Mouse (Mus musculus): ENCODE results near the gene 1700066M21Rik. TPM values are rescaled to one million over a fixed set of nuclear protein-coding genes. Genes with fewer than 3 reads are reported as not detected.

1700066M21Rik gene
- polyA plus RNA-seq, 1 experiment from 2014 or later = 9.5 TPM

DNA sequence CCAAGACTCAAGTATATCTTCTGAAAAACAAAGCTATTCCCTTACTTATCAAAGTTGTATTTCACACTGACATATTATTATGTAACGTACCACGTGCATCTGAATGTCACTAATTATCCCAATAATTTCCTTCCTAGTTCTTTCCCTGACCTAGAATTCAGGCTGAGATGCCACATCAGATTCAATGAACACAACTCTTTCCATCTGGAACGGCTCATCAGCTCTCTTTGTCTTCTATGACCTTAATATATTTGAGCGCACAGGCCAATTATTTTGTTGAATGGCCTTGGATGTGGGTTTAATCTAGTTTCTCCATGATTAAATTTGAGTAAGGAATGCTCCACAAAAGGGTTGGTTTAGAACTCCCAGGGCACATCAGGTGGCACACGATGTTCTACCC lies 24.7 kb downstream of the 1700066M21Rik start:
- Histone ChIP-seq H3K27ac (ENCODE audit: low read depth, low read length) (no peak overlapping the region), H3K9me3 (replicated peaks; ENCODE audit: control insufficient read depth, low read length) (no peaks in the 10 kb centered on the region), H3K4me3 (ENCODE audit: low read depth, low read length) (no peak overlapping the region), H3K9ac (ENCODE audit: low read depth, low read length) (no peak overlapping the region), H3K4me1 (ENCODE audit: control insufficient read depth, insufficient read depth, low read length) (peaks cover 4% of the 10 kb centered on the region; the same call in 1 of the 2 replicates), H3K27me3 (ENCODE audit: control insufficient read depth, insufficient read depth, low read length) (no peaks in the 10 kb centered on the region), H3K4me2 (no peak overlapping the region), H3K36me3 (ENCODE audit: control insufficient read depth, insufficient read depth, low read length) (0 out of 2 replicates have a peak, but pooled peaks cover 2% of the 10 kb centered on the region)
- ATAC-seq (replicated peaks; ENCODE audit: insufficient number of reproducible peaks, low FRiP score, low TSS enrichment) = no peak
- WGBS (ENCODE audit: insufficient replicate concordance) = 90% methylated on average over 5 of the region's 5 CpGs

DNA sequence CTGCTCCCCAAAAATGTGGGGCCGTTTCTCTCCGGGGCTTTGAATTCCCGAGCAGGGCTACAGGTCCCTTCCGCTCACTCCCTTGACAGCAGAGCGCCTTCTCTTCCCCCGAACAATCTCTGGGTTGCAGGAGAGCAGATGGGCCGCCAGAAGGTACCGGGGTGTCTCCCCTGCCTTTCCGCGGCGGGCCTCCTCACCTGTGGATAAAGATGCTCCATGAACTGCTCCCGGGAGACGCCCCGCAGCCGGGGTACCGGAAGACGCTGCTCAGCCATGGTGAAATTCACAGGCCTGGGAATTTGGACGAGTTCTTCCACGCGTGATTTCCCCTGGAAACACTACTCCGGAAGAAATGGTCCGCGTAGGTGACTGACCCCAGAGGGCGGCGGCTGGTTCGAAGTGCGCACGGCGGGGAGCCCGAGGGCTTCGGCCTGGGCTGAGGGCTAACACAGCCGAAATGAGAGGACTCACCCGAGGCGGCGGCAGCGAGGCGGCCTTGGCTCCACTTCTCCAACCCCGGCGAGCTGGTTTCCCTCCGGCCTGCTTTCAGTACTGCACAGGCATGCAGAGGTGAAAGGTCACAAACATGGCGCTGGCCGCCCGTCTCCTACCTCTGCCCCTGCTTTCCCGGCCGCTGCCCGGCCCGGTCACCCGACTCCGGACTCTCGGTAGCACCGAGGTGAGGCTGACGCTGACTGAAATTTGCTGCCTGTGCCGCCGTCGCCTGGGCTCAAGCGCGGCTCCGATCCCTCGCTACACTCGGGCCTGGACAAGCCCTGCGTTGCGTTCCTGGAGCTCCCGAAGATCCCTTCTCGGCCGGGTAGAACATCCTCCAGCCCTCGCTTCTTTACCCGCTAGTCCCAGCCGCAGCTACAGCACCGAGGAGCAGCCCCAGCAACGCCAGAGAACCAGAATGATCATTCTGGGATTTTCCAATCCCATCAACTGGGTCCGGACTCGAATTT lies 29.0 kb downstream of the 1700066M21Rik start, which contains the start of the genes Maip1 and Tyw5:
TSS of gene Maip1 (plus strand) at position 142 of the 965 bp plus-strand sequence.
TSS of gene Tyw5 (minus strand) at position 915 of the 965 bp plus-strand sequence.
- peak within 1 kb of the TSS; percentile 97 for H3K27ac ChIP-seq (ENCODE audit: low read depth, low read length)
- peaks cover 14% of the 10 kb centered on the region for H3K4me1 ChIP-seq (ENCODE audit: control insufficient read depth, insufficient read depth, low read length)
- 1% methylated on average over 72 of the region's 72 CpGs for WGBS (ENCODE audit: insufficient replicate concordance)
- H3K4me2 ChIP-seq = peak within 1 kb of the TSS; percentile 82
- H3K4me3 ChIP-seq (ENCODE audit: low read depth, low read length) = peak within 1 kb of the TSS; percentile 80
- H3K36me3 ChIP-seq (ENCODE audit: control insufficient read depth, insufficient read depth, low read length) = no peaks in the 10 kb centered on the region
- no peaks in the 10 kb centered on the region for H3K9me3 ChIP-seq (replicated peaks; ENCODE audit: control insufficient read depth, low read length)
- H3K9ac ChIP-seq (ENCODE audit: low read depth, low read length) = peak within 1 kb of the TSS; percentile 98
- no peaks in the 10 kb centered on the region for H3K27me3 ChIP-seq (ENCODE audit: control insufficient read depth, insufficient read depth, low read length)
- peak; percentile 88 for ATAC-seq (replicated peaks; ENCODE audit: insufficient number of reproducible peaks, low FRiP score, low TSS enrichment)

- WGBS (ENCODE audit: insufficient replicate concordance) = 77% methylated on average over 2 of the region's 2 CpGs
- Histone ChIP-seq H3K4me3 (ENCODE audit: low read depth, low read length) (no peak overlapping the region), H3K4me2 (no peak overlapping the region), H3K9ac (ENCODE audit: low read depth, low read length) (no peak overlapping the region), H3K4me1 (ENCODE audit: control insufficient read depth, insufficient read depth, low read length) (peaks cover 14% of the 10 kb centered on the region), H3K27ac (ENCODE audit: low read depth, low read length) (no peak overlapping the region), H3K36me3 (ENCODE audit: control insufficient read depth, insufficient read depth, low read length) (peaks cover 9% of the 10 kb centered on the region; the same call in 1 of the 2 replicates), H3K27me3 (ENCODE audit: control insufficient read depth, insufficient read depth, low read length) (no peaks in the 10 kb centered on the region), H3K9me3 (replicated peaks; ENCODE audit: control insufficient read depth, low read length) (no peaks in the 10 kb centered on the region)
- ATAC-seq (replicated peaks; ENCODE audit: insufficient number of reproducible peaks, low FRiP score, low TSS enrichment) = no peak
Measured at GRCm38 (mm10) chr1:57408994-57409393, 31.6 kb downstream of the 1700066M21Rik start.

DNA sequence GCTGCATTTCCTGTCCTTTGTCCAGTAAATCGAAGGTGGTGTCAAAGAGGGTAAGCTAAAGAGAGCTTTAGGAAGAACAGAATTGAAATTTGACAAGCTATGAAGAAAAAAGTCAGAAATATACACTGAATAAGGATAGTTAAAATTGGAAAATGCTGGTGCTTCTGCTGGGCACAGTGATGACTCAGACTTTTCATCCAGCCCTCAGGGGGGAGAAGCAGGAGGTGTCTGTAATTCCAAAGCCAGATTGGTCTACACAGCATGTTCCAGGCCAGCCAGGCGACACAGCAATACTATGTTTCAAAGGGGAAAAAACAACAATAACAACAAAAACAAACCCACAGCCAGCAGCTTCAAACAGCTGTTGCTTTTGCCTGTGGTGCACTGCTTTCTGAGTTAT lies 36.0 kb downstream of the 1700066M21Rik start:
- no peak for ATAC-seq (replicated peaks; ENCODE audit: insufficient number of reproducible peaks, low FRiP score, low TSS enrichment)
- WGBS (ENCODE audit: insufficient replicate concordance) = 92% methylated on average over 2 of the region's 2 CpGs
- Histone ChIP-seq H3K4me3 (ENCODE audit: low read depth, low read length) (no peak overlapping the region), H3K9ac (ENCODE audit: low read depth, low read length) (no peak overlapping the region), H3K27me3 (ENCODE audit: control insufficient read depth, insufficient read depth, low read length) (no peaks in the 10 kb centered on the region), H3K36me3 (ENCODE audit: control insufficient read depth, insufficient read depth, low read length) (peaks cover 21% of the 10 kb centered on the region), H3K9me3 (replicated peaks; ENCODE audit: control insufficient read depth, low read length) (no peaks in the 10 kb centered on the region), H3K27ac (ENCODE audit: low read depth, low read length) (no peak overlapping the region), H3K4me1 (ENCODE audit: control insufficient read depth, insufficient read depth, low read length) (peaks cover under 1% of the 10 kb centered on the region), H3K4me2 (no peak overlapping the region)

DNA sequence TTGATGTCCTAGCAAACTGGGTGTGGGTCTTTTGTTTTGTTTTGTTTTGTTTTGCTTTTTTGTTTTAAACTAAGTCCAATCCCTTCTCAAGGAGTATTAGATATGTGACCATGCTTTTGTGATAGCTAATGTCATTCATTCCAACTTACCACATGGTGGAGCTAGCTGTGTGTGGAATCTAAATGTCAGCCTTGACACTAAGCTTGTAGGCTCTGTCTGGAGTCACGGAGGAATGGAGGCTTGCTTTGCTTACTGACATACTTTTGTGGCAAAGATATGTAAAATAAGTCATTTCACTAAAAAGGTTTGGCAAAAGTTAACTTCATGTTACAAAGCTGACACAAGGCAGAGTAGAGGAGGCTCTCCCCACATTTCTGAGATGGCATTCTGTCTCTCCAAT lies 46.3 kb downstream of the 1700066M21Rik start:
- no peak overlapping the region for H3K4me2 ChIP-seq
- no peaks in the 10 kb centered on the region for H3K9me3 ChIP-seq (replicated peaks; ENCODE audit: control insufficient read depth, low read length)
- 6% methylated on average over 1 of the region's 1 CpGs for WGBS (ENCODE audit: insufficient replicate concordance)
- no peak overlapping the region for H3K9ac ChIP-seq (ENCODE audit: low read depth, low read length)
- ATAC-seq (replicated peaks; ENCODE audit: insufficient number of reproducible peaks, low FRiP score, low TSS enrichment) = no peak
- no peaks in the 10 kb centered on the region for H3K27me3 ChIP-seq (ENCODE audit: control insufficient read depth, insufficient read depth, low read length)
- H3K36me3 ChIP-seq (ENCODE audit: control insufficient read depth, insufficient read depth, low read length) = no peaks in the 10 kb centered on the region
- H3K4me3 ChIP-seq (ENCODE audit: low read depth, low read length) = no peak overlapping the region
- H3K27ac ChIP-seq (ENCODE audit: low read depth, low read length) = no peak overlapping the region
- H3K4me1 ChIP-seq (ENCODE audit: control insufficient read depth, insufficient read depth, low read length) = no peaks in the 10 kb centered on the region

DNA sequence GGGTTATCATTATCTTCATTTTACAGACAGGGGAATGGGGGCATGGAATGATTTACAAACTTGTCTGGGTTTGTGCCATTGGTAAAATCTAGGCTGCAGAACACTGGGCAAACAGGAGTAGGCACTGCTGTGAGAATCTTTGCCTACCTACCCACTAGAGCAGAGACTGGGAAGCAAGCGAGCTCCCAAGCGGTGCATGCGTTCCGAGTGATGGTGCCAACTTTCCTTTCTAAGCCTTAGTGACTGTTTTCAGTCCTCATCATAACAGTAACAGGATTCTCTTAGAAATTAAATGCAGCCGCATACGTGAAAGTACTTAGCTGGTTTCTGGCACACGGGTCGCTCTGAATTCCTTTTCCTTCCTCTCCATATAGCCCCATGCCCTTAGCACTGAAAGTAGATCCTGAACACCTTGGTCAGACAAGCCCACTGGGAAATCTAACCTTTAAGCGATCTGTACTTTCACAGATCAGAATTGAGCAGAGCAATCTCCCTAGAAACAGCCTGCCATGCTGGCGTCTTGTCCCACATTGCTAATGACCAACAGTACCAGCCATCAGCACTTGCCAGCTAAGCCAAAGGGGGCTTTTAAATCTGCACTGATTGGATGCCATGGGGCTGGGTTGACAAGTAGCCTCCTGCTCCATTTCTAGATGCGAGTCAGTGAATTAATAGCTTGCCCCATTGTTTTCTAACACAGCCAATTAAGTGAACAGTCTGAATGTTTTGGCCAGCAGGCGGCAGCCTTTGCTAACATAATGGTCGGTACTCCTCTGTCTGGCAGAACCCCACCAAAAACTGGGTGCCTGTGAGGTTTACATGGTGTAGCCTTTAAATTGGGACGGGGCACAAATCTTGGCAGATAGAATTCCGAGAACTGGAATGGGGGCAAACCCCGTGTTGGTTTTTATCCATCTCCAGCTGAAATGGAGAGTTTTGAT lies 51.2 kb downstream of the 1700066M21Rik start:
- H3K4me3 ChIP-seq (ENCODE audit: low read depth, low read length) = no peak overlapping the region
- H3K36me3 ChIP-seq (ENCODE audit: control insufficient read depth, insufficient read depth, low read length) = no peaks in the 10 kb centered on the region
- H3K4me2 ChIP-seq = peak overlapping the region; percentile 1; the same call in 1 of the 2 replicates
- no peak overlapping the region for H3K27ac ChIP-seq (ENCODE audit: low read depth, low read length)
- ATAC-seq (replicated peaks; ENCODE audit: insufficient number of reproducible peaks, low FRiP score, low TSS enrichment) = no peak
- H3K9ac ChIP-seq (ENCODE audit: low read depth, low read length) = no peak overlapping the region
- no peaks in the 10 kb centered on the region for H3K4me1 ChIP-seq (ENCODE audit: control insufficient read depth, insufficient read depth, low read length)
- H3K27me3 ChIP-seq (ENCODE audit: control insufficient read depth, insufficient read depth, low read length) = no peaks in the 10 kb centered on the region
- WGBS (ENCODE audit: insufficient replicate concordance) = 54% methylated on average over 16 of the region's 16 CpGs
- H3K9me3 ChIP-seq (replicated peaks; ENCODE audit: control insufficient read depth, low read length) = no peaks in the 10 kb centered on the region

DNA sequence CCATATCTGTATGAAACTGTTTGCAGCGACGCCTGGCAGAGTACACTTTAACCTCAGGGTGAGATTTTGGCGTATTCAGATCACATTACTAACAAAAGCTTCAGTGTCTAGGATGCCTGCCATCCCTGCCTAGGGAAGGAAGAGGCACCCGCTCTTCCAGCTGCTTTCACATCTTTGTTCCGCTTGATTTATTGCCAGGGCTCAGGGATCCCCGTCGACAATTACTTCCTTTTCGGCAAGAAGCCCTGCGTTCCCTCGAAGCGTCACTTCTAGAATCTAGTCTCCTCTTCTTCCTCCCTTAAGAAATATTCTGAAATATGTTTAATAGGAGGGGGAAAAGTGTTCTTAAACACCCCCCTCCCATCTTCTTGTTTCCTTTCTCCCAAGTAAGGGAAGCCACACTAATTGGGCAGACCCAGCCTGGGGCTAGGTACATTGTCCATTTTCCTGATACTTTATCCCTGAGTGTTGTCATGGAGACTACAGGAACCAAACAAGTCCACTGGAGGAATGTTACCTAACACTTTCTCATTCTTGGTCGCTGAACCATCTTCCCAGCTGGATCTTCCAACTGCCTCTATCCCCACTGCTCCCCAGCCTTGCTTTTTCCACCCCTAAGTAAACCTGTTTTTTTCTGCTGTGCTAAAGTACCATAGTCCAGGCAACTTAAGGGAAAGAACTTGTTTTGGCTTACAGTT lies 52.5 kb downstream of the 1700066M21Rik start:
- Histone ChIP-seq H3K4me3 (ENCODE audit: low read depth, low read length) (no peak overlapping the region), H3K36me3 (ENCODE audit: control insufficient read depth, insufficient read depth, low read length) (no peaks in the 10 kb centered on the region), H3K27me3 (ENCODE audit: control insufficient read depth, insufficient read depth, low read length) (no peaks in the 10 kb centered on the region), H3K27ac (ENCODE audit: low read depth, low read length) (no peak overlapping the region), H3K9me3 (replicated peaks; ENCODE audit: control insufficient read depth, low read length) (no peaks in the 10 kb centered on the region), H3K9ac (ENCODE audit: low read depth, low read length) (no peak overlapping the region), H3K4me2 (peak overlapping the region; percentile 45), H3K4me1 (ENCODE audit: control insufficient read depth, insufficient read depth, low read length) (no peaks in the 10 kb centered on the region)
- no peak for ATAC-seq (replicated peaks; ENCODE audit: insufficient number of reproducible peaks, low FRiP score, low TSS enrichment)
- WGBS (ENCODE audit: insufficient replicate concordance) = 27% methylated on average over 12 of the region's 12 CpGs

DNA sequence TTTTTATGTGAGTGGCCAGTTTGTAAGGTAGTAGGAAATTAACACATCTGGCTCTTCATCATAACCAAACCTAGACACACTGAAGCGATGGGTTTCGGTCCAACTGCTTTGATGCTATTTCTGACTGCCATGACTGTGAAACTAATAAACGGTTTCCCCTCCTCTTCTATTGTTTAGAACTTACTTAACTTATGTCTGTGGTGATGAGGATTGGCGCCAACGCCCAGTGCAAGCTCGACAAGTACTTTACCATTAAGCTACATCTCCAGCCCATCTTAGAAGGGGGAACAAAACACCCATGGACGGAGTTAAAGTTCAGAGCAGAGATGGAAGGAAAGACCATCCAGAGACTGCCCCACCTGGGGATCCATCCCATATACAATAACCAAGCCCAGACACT lies 55.7 kb downstream of the 1700066M21Rik start:
- 86% methylated on average over 7 of the region's 7 CpGs for WGBS (ENCODE audit: insufficient replicate concordance)
- Histone ChIP-seq H3K27ac (ENCODE audit: low read depth, low read length) (no peak overlapping the region), H3K9ac (ENCODE audit: low read depth, low read length) (no peak overlapping the region), H3K4me3 (ENCODE audit: low read depth, low read length) (no peak overlapping the region), H3K9me3 (replicated peaks; ENCODE audit: control insufficient read depth, low read length) (no peaks in the 10 kb centered on the region), H3K4me2 (no peak overlapping the region), H3K4me1 (ENCODE audit: control insufficient read depth, insufficient read depth, low read length) (0 out of 2 replicates have a peak, but pooled peaks cover 3% of the 10 kb centered on the region), H3K36me3 (ENCODE audit: control insufficient read depth, insufficient read depth, low read length) (no peaks in the 10 kb centered on the region), H3K27me3 (ENCODE audit: control insufficient read depth, insufficient read depth, low read length) (no peaks in the 10 kb centered on the region)
- ATAC-seq (replicated peaks; ENCODE audit: insufficient number of reproducible peaks, low FRiP score, low TSS enrichment) = no peak
